Mouse (Mus musculus) retina, postnatal 7 days (tissue): ENCODE data around the gene Mast1.

Experiments used
- DNase-seq: peaks from one replicate; pipeline ENCODE4 v3.0.0-alpha.2; 2012; ENCODE audit warnings: low read depth, low spot score

The Mast1 gene

GRCm38 (mm10) chr8:84973803-84974542 is 36.8 kb upstream of the Mast1 start:
- no peak for DNase-seq

GRCm38 (mm10) chr8:84973079-84973478 is 35.9 kb upstream of the Mast1 start:
- DNase-seq, result no peak

GRCm38 (mm10) chr8:84970913-84971312 is 33.8 kb upstream of the Mast1 start:
- DNase-seq, result no peak

- no peak for DNase-seq
These were observed 33.1 kb upstream of the Mast1 start for GRCm38 (mm10) chr8:84970135-84970790.

GRCm38 (mm10) chr8:84969241-84970134 is 32.3 kb upstream of the Mast1 start, which contains the start of the genes Gm49661, Prdx2 and Rnaseh2a:
Gene Gm49661 (minus strand): TSS chr8:84969433.
Gene Prdx2 (plus strand): TSS chr8:84969587.
Gene Rnaseh2a (minus strand): TSS chr8:84969767.
- no peak for DNase-seq

GRCm38 (mm10) chr8:84968650-84969049 is 31.5 kb upstream of the Mast1 start:
- DNase-seq, result no peak

GRCm38 (mm10) chr8:84967532-84968304 is 30.6 kb upstream of the Mast1 start:
- DNase-seq, result no peak

GRCm38 (mm10) chr8:84966603-84967002 is 29.4 kb upstream of the Mast1 start:
- DNase-seq, result no peak

- DNase-seq, result no peak
These were observed 28.7 kb upstream of the Mast1 start for GRCm38 (mm10) chr8:84965731-84966291.

GRCm38 (mm10) chr8:84963952-84964351 is 26.8 kb upstream of the Mast1 start:
- no peak for DNase-seq

GRCm38 (mm10) chr8:84959811-84960210 is 22.7 kb upstream of the Mast1 start:
- DNase-seq, result no peak

- DNase-seq, result peak; percentile 78
These were observed 19.6 kb upstream of the Mast1 start for GRCm38 (mm10) chr8:84956768-84957167.

GRCm38 (mm10) chr8:84952612-84953255 is 15.6 kb upstream of the Mast1 start:
- no peak for DNase-seq

- no peak for DNase-seq
These were observed 12.6 kb upstream of the Mast1 start for GRCm38 (mm10) chr8:84949753-84950152.

- no peak for DNase-seq
These were observed 10.0 kb upstream of the Mast1 start for GRCm38 (mm10) chr8:84947241-84947545.

GRCm38 (mm10) chr8:84946528-84947240 is 9.5 kb upstream of the Mast1 start, which contains the start of gene Rtbdn:
Gene Rtbdn (plus strand): TSS chr8:84946991.
- DNase-seq, result no peak

- no peak for DNase-seq
These were observed 8.7 kb upstream of the Mast1 start for GRCm38 (mm10) chr8:84945633-84946527.

GRCm38 (mm10) chr8:84945235-84945632 is 8.1 kb upstream of the Mast1 start:
- DNase-seq, result no peak
